Mouse (Mus musculus) ES-E14 (cell line): ENCODE measurements around the gene Glod4.

Experiments used
- HCFC1 ChIP-seq: IDR thresholded peaks from 2 replicates; pipeline ENCODE4 v1.6.1; 2012; ENCODE audit warnings: low read length, inconsistent platforms, borderline replicate concordance; ENCODE audit not compliant: insufficient read depth
- MAFK ChIP-seq: IDR thresholded peaks from 2 replicates; pipeline ENCODE4 v1.6.1; 2014; ENCODE audit warnings: mild to moderate bottlenecking, low read depth, low read length, inconsistent platforms; ENCODE audit not compliant: insufficient read depth
- ZC3H11A ChIP-seq: IDR thresholded peaks from 2 replicates; pipeline ENCODE4 v1.6.1; 2012; ENCODE audit warnings: low read depth, mild to moderate bottlenecking, inconsistent platforms, low read length, borderline replicate concordance

- TF ChIP-seq MAFK: no peak
- no peak for TF ChIP-seq ZC3H11A
- no peak for TF ChIP-seq HCFC1
Observed at GRCm38 (mm10) chr11:76292398-76292797, 48.9 kb upstream of the Glod4 start.
